Mouse (Mus musculus) MEL (cell line): ENCODE measurements at regions not wholly inside any gene's neighbourhood (a gene's known extent, or its start where the extent isn't known, plus 50 kb on each side); places are given as distances from the start of the nearest gene placed in this dataset.

Experiments used
- DNase-seq: peaks from one replicate; pipeline ENCODE4 v3.0.0; 2011; ENCODE audit warnings: low read depth, low spot score
- H3K27ac ChIP-seq: 2 replicates; pipeline ENCODE4 v1.5.1; 2012; ENCODE audit warnings: low read depth, mild to moderate bottlenecking, control low read depth, low read length, moderate library complexity; ENCODE audit not compliant: control insufficient read depth
- H3K27me3 ChIP-seq, 2 experiments: fragments of 150-350 bp in 1 of 2; sonication (generic) in 1 of 2; 2 replicates each; pipeline ENCODE4 v1.6.1; 2012; ENCODE audit warnings: low read length in 2 of 2, mild to moderate bottlenecking in 2 of 2, improper control_type of control experiment in 1 of 2, moderate library complexity in 1 of 2; ENCODE audit not compliant: insufficient read depth in 2 of 2, control insufficient read depth in 1 of 2
- H3K36me3 ChIP-seq, 2 experiments: 2 replicates each; pipeline ENCODE4 v1.6.1; 2012 to 2014; ENCODE audit warnings: low read length in 2 of 2, improper control_type of control experiment in 1 of 2, inconsistent platforms in 1 of 2, mild to moderate bottlenecking in 1 of 2; ENCODE audit not compliant: insufficient read depth in 2 of 2, control insufficient read depth in 1 of 2
- H3K4me1 ChIP-seq, 2 experiments: fragments of 150-350 bp in 1 of 2; sonication (generic) in 1 of 2; 2 replicates each; pipeline ENCODE4 v1.6.1; 2012; ENCODE audit warnings: low read length in 2 of 2, improper control_type of control experiment in 1 of 2, mild to moderate bottlenecking in 1 of 2; ENCODE audit not compliant: insufficient read depth in 2 of 2, control insufficient read depth in 1 of 2
- H3K4me3 ChIP-seq, 2 experiments: fragments of 150-350 bp in 1 of 2; sonication (generic) in 1 of 2; 2 replicates each; pipeline ENCODE4 v1.5.1; 2012; ENCODE audit warnings: low read depth in 2 of 2, low read length in 2 of 2, mild to moderate bottlenecking in 2 of 2, moderate library complexity in 2 of 2, control low read depth in 1 of 2, improper control_type of control experiment in 1 of 2; ENCODE audit not compliant: control insufficient read depth in 1 of 2, insufficient read depth in 1 of 2
- H3K79me2 ChIP-seq: 2 replicates; pipeline ENCODE4 v1.6.1; 2012; ENCODE audit warnings: mild to moderate bottlenecking, low read length, moderate library complexity; ENCODE audit not compliant: control insufficient read depth, poor library complexity, insufficient read depth
- H3K9ac ChIP-seq: 2 replicates; pipeline ENCODE4 v1.6.1; 2012; ENCODE audit warnings: low read depth, mild to moderate bottlenecking, control low read depth, low read length, moderate library complexity; ENCODE audit not compliant: control insufficient read depth, poor library complexity, severe bottlenecking
- H3K9me3 ChIP-seq: fragments of 150-350 bp; sonication (generic); replicated peaks from 2 replicates; pipeline ENCODE4 v1.6.1; 2012; ENCODE audit warnings: mild to moderate bottlenecking, low read length, improper control_type of control experiment, moderate library complexity; ENCODE audit not compliant: insufficient read depth
- CHD1 ChIP-seq: IDR thresholded peaks from 2 replicates; pipeline ENCODE4 v1.6.1; 2012; ENCODE audit warnings: low read depth, mild to moderate bottlenecking, inconsistent platforms, low read length, improper control_type of control experiment
- E2F4 ChIP-seq: IDR thresholded peaks from 2 replicates; pipeline ENCODE4 v1.6.1; 2011; ENCODE audit warnings: low read depth, low read length, improper control_type of control experiment, borderline replicate concordance
- ELF1 ChIP-seq: IDR thresholded peaks from 2 replicates; pipeline ENCODE4 v1.6.1; 2014; ENCODE audit warnings: low read depth, mild to moderate bottlenecking, inconsistent platforms, low read length, improper control_type of control experiment, moderate library complexity
- EP300 ChIP-seq, 2 experiments: IDR thresholded peaks; 2 replicates each; pipeline ENCODE4 v1.6.1; 2011; ENCODE audit warnings: improper control_type of control experiment in 2 of 2, low read length in 2 of 2, low read depth in 1 of 2, mild to moderate bottlenecking in 1 of 2
- HCFC1 ChIP-seq: IDR thresholded peaks from 2 replicates; pipeline ENCODE4 v1.6.1; 2012; ENCODE audit warnings: low read depth, mild to moderate bottlenecking, inconsistent platforms, low read length, improper control_type of control experiment, moderate library complexity
- JUND ChIP-seq: IDR thresholded peaks from 2 replicates; pipeline ENCODE4 v1.6.1; 2011; ENCODE audit warnings: low read depth, mild to moderate bottlenecking, improper control_type of control experiment, low read length
- MEF2A ChIP-seq: IDR thresholded peaks from 2 replicates; pipeline ENCODE4 v1.6.1; 2014; ENCODE audit warnings: low read depth, mild to moderate bottlenecking, inconsistent platforms, low read length, improper control_type of control experiment; ENCODE audit not compliant: poor library complexity, insufficient replicate concordance, severe bottlenecking; ENCODE audit errors: extremely low read depth
- MYB ChIP-seq: IDR thresholded peaks from 2 replicates; pipeline ENCODE4 v1.6.1; 2011; ENCODE audit warnings: mild to moderate bottlenecking, low read depth, low read length, improper control_type of control experiment
- USF1 ChIP-seq: IDR thresholded peaks from 2 replicates; pipeline ENCODE4 v1.6.1; 2014; ENCODE audit warnings: low read depth, mild to moderate bottlenecking, inconsistent platforms, low read length, improper control_type of control experiment, moderate library complexity
- ZKSCAN1 ChIP-seq: IDR thresholded peaks from 2 replicates; pipeline ENCODE4 v1.6.1; 2012; ENCODE audit warnings: low read depth, mild to moderate bottlenecking, inconsistent platforms, low read length, improper control_type of control experiment, moderate library complexity

GRCm38 (mm10) chr13:48094275-48095035, 166.6 kb upstream of the Id4 start:
- Histone ChIP-seq H3K27ac (no peak overlapping the region), H3K79me2 (no peaks in the 10 kb centered on the region), H3K9me3 (no peaks in the 10 kb centered on the region), H3K9ac (no peak overlapping the region), H3K36me3 (no peaks in the 10 kb centered on the region), H3K4me1 (no peaks in the 10 kb centered on the region), H3K27me3 (no peaks in the 10 kb centered on the region), H3K4me3 (no peak overlapping the region)
- no peak for TF ChIP-seq MYB
- TF ChIP-seq MEF2A = no peak
- no peak for TF ChIP-seq JUND
- TF ChIP-seq E2F4 = no peak
- TF ChIP-seq HCFC1 = no peak
- TF ChIP-seq ZKSCAN1 = no peak
- DNase-seq = no peak

- no peaks in the 10 kb centered on the region for H3K27me3 ChIP-seq
- H3K79me2 ChIP-seq = no peaks in the 10 kb centered on the region
- no peaks in the 10 kb centered on the region for H3K36me3 ChIP-seq
- no peaks in the 10 kb centered on the region for H3K9me3 ChIP-seq
- TF ChIP-seq ELF1 (no peak), EP300 (IDR thresholded peaks at IDR 0.05; ENCODE audit: low read depth in 1 of 2, low read length in 2 of 2) (no peak)
- TF ChIP-seq, all 39 proteins: peak for 0
- Histone ChIP-seq H3K9ac (no peak overlapping the region), H3K4me3 (no peak overlapping the region), H3K4me1 (no peaks in the 10 kb centered on the region), H3K27ac (no peak overlapping the region)
- no peak for DNase-seq
Observed at GRCm38 (mm10) chr13:48102156-48102555, 158.9 kb upstream of the Id4 start.

GRCm38 (mm10) chr13:48102576-48102975, 158.5 kb upstream of the Id4 start:
- H3K4me1 ChIP-seq = no peaks in the 10 kb centered on the region
- no peak overlapping the region for H3K4me3 ChIP-seq
- no peak overlapping the region for H3K9ac ChIP-seq
- H3K27me3 ChIP-seq = no peaks in the 10 kb centered on the region
- H3K27ac ChIP-seq = no peak overlapping the region
- no peaks in the 10 kb centered on the region for H3K9me3 ChIP-seq
- no peaks in the 10 kb centered on the region for H3K79me2 ChIP-seq
- TF ChIP-seq USF1 = no peak
- no peak for TF ChIP-seq CHD1
- TF ChIP-seq ELF1 = no peak
- no peak for DNase-seq
- no peaks in the 10 kb centered on the region for H3K36me3 ChIP-seq
